Mouse (Mus musculus) NIH3T3 (cell line): ENCODE results near the gene Map6.

Source experiments
- DNase-seq: peaks from one replicate; pipeline ENCODE4 v3.0.0-alpha.2; 2012; ENCODE audit warnings: low read depth

The Map6 gene

DNA sequence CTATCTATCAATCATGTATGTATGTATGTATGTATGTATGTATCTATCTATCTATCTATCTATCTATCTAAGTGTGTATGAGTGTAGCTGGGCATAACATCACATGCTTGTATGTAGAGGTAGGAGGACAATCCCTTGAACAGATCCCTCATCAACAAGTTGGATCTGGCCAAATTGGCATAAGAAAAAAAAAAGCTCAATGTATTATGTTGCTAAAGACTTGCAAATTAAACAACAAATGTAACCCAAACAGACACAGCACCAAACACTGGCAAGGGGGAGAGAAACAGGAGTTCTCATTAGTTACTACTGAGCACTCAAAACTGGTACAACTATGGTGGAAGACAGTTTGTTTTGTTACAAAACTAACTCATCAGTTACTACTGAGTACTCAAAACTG, 2.6 kb upstream of the Map6 start:
- no peak for DNase-seq

DNA sequence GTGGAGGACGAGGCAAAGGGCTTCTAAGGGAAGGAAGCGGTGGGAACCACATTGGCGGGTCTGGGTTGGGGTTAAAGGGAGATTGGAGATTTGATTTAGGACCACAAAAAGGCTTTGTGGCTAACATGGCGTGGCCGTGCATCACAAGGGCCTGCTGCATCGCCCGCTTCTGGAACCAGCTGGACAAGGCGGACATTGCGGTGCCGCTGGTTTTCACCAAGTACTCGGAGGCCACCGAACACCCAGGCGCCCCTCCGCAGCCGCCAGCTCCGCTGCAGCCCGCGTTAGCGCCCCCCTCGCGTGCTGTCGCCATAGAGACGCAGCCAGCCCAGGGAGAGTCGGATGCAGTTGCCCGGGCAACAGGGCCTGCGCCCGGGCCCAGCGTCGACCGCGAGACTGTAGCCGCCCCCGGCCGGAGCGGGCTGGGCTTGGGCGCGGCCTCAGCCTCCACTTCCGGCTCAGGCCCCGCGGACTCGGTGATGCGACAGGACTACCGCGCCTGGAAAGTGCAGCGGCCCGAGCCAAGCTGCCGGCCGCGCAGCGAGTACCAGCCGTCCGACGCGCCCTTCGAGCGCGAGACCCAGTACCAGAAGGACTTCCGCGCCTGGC, 754 bp downstream of the Map6 start:
- peak; percentile 81 for DNase-seq

DNA sequence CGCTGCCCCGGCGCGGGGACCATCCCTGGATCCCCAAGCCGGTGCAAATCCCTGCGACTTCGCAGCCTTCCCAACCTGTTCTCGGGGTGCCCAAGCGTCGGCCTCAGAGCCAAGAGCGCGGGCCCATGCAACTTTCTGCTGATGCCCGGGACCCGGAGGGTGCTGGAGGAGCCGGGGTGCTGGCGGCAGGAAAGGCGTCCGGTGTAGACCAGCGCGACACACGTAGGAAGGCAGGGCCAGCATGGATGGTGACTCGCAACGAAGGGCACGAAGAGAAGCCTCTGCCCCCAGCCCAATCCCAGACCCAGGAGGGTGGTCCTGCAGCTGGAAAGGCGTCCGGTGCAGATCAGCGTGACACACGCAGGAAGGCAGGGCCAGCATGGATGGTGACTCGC, 1.3 kb downstream of the Map6 start:
- no peak for DNase-seq

GRCm38 (mm10) chr7:99268951-99269945, 2.0 kb downstream of the Map6 start:
- peak; percentile 41 for DNase-seq

- no peak for DNase-seq
These were observed 4.4 kb downstream of the Map6 start for GRCm38 (mm10) chr7:99271630-99272029.

GRCm38 (mm10) chr7:99275131-99275530, 7.9 kb downstream of the Map6 start:
- DNase-seq: no peak

- peak; percentile 22 for DNase-seq
These were observed 9.4 kb downstream of the Map6 start for GRCm38 (mm10) chr7:99276679-99277078.

GRCm38 (mm10) chr7:99278309-99278708, 11.1 kb downstream of the Map6 start:
- DNase-seq: no peak

DNA sequence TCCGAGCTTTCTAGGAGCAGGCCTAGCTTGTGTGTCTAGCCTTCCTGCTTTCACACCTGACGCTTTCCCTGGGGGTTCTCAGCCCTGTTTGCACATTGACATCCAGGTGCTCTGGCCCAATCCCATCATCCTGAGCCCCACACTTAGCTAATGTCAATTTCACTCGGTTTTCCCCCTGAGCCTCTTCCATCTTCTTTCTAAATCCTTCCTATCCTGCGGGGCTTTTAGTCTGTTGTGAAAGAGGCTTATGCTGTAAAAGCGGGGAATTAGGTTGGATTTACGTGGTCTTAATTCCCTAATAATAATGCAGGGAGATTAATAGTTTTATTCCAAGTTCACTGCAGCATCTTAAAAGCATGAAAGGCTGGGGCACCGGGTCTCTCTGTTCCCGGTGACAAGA, 12.3 kb downstream of the Map6 start:
- no peak for DNase-seq

- no peak for DNase-seq
These were observed 20.0 kb downstream of the Map6 start for GRCm38 (mm10) chr7:99287287-99287686.

GRCm38 (mm10) chr7:99290008-99290407, 22.8 kb downstream of the Map6 start:
- no peak for DNase-seq

DNA sequence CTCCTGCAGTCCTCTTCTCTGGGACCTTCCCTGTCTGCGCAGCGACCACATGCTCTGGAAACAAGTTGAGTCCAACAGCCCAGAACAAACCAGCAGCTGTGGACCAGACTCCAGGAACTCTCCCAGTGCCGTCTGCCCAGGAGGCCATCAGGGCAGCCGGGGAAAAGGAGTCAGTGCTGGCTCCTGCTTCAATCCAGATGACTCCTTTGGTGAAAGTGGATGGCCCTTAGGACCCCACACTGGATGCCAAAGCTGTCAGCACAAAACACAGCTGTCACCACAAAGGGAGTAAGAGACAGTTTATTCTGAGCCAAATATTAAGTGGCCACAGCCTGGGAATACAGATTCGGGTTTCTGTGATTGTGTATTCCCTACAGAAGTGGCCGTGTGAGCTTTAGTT, 23.7 kb downstream of the Map6 start:
- no peak for DNase-seq

- DNase-seq: no peak
These were observed 27.0 kb downstream of the Map6 start for GRCm38 (mm10) chr7:99294198-99294780.

DNA sequence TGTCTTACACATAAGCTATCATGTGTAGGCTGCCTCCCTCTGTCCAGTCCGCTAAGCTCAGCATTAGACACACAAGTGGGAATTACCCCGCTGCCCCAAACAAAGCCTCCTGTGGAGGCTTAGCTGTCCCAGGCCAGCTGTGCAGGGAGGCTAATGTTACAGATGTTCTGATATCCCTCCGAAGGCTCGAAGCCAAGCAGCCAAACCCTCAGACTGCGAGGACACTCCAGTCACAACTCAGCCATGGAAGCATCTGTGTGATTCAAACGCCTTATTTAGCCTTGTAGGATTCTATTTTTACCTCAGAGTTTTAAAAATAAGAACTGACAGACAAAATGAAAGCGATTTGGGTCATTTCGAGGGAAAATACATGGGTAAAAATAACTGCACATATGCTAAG, 27.9 kb downstream of the Map6 start:
- peak; percentile 69 for DNase-seq

DNA sequence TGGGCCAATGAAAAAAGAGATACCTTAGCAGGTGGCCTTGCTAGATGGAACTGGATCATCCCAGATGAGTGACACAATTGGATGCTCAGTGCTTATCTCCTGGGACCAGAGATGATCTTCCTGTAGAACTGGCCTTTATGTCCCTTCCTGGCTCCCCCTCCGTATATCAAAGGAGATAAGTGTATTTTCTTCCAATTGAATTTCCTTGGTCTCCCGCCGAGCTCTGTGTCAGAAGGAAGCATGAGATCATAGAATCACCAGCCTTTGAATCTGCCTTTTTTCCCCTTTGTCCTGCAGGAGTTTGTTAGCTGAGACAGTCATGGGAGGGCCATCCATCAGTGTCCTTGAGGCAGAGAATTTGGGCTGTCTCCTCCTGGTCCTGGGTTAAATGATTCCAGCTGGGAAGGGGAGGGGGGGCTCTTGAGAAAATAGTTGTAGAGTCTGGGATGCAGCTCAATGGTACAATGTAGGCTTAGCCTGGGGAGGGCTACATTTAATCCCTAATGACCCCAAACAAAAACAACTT, 33.5 kb downstream of the Map6 start:
- DNase-seq: no peak

DNA sequence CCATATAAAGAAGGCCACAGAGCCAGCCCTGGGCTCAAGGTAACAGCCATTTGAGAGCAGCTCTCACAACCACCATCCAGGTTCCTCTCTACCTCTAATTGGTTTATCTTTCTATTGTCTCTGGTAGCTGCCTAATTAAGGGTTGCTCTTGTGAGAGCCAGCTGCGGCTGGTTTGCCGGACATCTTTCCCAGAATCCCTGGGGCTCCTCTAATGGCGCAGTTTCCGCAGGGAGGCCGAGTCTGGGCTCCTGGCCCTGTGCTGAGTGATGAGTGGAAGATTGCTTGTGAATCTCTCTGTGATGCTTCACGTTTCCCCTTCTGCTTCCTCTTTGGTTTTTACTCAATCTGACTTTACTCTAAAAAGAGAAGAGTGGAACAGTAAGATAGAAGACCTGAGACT, 36.8 kb downstream of the Map6 start:
- DNase-seq: peak; percentile 11

DNA sequence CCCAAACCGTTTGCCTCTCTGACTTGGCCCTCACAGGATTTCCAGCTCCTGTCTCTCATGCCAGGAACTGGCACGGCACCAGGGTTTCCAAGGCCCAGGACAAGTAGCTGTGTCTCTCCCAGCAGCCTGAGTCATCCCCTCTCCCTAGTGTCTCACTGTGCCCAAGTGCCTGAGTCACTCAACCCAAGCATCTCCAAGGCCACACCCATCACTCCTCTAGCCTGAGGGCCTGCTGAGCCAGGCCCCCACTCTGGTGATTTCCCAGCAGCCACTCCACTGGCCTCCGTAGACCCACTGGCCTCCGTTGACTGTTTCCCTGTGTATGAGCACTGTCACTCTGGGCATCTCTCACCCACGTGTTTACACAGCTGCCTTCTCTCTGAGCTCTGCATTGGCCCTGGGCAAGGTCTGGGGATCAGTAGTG, 37.7 kb downstream of the Map6 start:
- DNase-seq: peak; percentile 95

DNA sequence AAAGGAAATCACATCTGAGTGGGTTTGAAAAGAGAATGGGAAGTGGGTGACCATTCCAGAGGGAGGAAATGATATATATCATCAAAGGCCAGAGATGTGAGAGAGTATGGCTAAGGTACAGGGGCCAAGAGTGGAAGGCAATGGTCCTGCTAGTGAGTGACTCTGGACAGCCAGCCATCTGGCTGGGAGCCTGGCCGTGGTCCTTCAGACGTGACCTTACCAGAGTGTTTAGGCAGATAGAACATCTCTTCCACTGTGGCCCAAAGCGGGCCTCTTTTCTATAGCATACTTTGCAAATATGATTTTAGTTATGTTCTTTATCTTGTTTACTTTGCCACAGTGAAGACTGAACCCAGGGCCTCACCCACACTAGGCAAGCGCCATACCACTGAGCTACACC, 38.4 kb downstream of the Map6 start:
- DNase-seq: no peak

- no peak for DNase-seq
These were observed 39.4 kb downstream of the Map6 start for GRCm38 (mm10) chr7:99306640-99307039.

DNA sequence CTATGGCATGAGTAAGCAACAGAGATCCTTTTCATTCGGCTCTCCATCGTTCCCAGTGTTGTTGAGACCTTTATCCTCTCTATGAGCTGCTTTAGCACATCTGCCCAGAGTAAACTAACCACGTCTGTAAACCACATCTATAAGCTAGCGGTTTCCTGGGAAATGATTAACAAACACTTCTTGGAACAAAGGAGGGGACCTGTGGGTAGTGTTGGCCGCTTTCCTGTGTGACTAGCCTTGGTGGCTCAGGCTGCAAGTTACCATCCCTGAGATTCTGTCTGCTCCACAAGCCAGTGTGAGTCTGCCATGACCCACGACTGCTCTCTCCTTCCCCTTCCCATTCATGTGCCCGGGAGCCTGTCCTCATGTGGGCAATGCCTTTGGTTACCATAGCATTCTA, 44.2 kb downstream of the Map6 start:
- no peak for DNase-seq

- DNase-seq: no peak
These were observed 44.8 kb downstream of the Map6 start for GRCm38 (mm10) chr7:99312058-99312457.

GRCm38 (mm10) chr7:99312671-99313143, 45.5 kb downstream of the Map6 start:
- DNase-seq: no peak

- no peak for DNase-seq
These were observed 46.0 kb downstream of the Map6 start for GRCm38 (mm10) chr7:99313253-99313652.
